Mouse (Mus musculus): ENCODE measurements around the gene Moxd1. TPM values are rescaled to one million over a fixed set of nuclear protein-coding genes. Genes with fewer than 3 reads are reported as not detected.
A peak's percentile ranks its signal among the peaks of the same experiment; 100 is the strongest.

Gene Moxd1
- 2.0 and 2.4 TPM in 2 replicates for polyA plus RNA-seq (2015; fragmentation: Nextera tagmentation; extraction: Ambion mirVana)

DNA sequence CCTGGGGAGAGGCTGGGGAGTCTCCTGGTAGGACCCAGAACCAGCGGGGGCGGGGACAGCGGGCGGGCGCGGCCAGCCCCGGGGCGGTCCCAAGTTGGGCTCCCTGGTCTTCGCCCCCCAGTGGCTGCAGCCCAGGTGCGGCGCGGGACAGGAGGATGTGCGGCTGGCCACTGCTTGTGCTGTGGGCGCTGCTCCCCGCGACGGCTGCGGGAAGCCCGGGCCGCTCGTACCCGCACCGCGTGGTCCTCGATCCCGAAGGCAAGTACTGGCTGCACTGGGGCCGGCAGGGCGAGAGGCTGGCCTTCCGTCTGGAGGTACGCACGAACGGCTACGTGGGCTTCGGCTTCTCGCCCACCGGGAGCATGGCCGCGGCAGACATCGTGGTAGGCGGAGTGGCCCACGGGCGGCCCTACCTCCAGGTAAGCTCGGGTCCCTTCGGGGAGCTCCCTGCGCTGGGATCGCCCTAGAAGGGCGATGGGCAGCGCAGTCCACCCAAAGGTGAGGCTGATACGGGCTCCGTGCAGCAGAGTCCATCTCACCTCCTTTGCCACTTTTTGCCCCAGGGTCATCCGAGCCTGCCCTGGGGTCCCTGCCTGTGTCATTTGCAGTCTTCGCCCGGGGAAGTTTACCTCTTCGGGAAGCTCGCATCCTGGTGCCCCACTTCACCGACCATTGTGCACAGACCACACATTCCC is at the start of gene Moxd1:
Gene Moxd1 (plus strand): TSS at position 69 of the 695 bp plus-strand sequence.
- peak within 1 kb of the TSS; percentile 88 for H3K4me2 ChIP-seq (ENCODE audit: low read length)
- H3K27me3 ChIP-seq (replicated peaks; ENCODE audit: control insufficient read depth, insufficient read depth, low read length), result peaks cover 19% of the 10 kb centered on the region
- H3K27ac ChIP-seq (ENCODE audit: low read length), result no peak within 1 kb of the TSS
- ATAC-seq, result peak; percentile 88
- no peaks in the 10 kb centered on the region for H3K9me3 ChIP-seq (ENCODE audit: control insufficient read depth, low read length)
- no peaks in the 10 kb centered on the region for H3K36me3 ChIP-seq (ENCODE audit: control insufficient read depth, insufficient read depth)
- peaks cover 13% of the 10 kb centered on the region for H3K4me1 ChIP-seq (replicated peaks; ENCODE audit: control insufficient read depth, insufficient read depth, low read length)
- H3K4me3 ChIP-seq (replicated peaks; ENCODE audit: low read length), result peak within 1 kb of the TSS; percentile 46
- 2% methylated on average over 56 of the region's 56 CpGs for WGBS
- peak within 1 kb of the TSS; percentile 59 for H3K9ac ChIP-seq (replicated peaks; ENCODE audit: low read depth, low read length)

DNA sequence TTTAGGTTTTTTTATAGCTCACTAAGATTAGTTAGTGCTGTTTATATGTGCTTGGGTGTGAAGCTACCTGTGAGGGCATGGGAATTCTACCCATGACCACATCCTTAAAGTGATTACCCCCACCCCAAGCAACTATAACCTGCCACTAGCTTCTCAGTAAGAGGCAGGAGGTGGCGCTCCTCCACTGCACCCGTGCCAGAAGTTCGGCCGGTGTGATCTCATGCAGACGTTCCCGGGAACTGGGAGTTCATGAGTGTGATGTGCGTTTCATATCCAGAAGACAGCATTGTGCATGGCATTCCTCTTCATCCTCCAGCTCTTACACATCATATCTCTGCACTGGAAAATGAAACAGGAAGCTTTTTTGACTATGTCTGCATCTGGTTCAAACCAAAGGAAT is 32.9 kb upstream of the Moxd1 start:
- Histone ChIP-seq H3K9me3 (ENCODE audit: control insufficient read depth, low read length) (no peaks in the 10 kb centered on the region), H3K4me1 (replicated peaks; ENCODE audit: control insufficient read depth, insufficient read depth, low read length) (no peaks in the 10 kb centered on the region), H3K27me3 (replicated peaks; ENCODE audit: control insufficient read depth, insufficient read depth, low read length) (no peaks in the 10 kb centered on the region), H3K4me2 (ENCODE audit: low read length) (no peak overlapping the region), H3K27ac (ENCODE audit: low read length) (no peak overlapping the region), H3K9ac (replicated peaks; ENCODE audit: low read depth, low read length) (no peak overlapping the region), H3K36me3 (ENCODE audit: control insufficient read depth, insufficient read depth) (peaks cover 6% of the 10 kb centered on the region), H3K4me3 (replicated peaks; ENCODE audit: low read length) (no peak overlapping the region)
- WGBS, result 56% methylated on average over 7 of the region's 7 CpGs
- 0 out of 2 replicates have a peak, but pooled peaks have one; percentile 38 for ATAC-seq

DNA sequence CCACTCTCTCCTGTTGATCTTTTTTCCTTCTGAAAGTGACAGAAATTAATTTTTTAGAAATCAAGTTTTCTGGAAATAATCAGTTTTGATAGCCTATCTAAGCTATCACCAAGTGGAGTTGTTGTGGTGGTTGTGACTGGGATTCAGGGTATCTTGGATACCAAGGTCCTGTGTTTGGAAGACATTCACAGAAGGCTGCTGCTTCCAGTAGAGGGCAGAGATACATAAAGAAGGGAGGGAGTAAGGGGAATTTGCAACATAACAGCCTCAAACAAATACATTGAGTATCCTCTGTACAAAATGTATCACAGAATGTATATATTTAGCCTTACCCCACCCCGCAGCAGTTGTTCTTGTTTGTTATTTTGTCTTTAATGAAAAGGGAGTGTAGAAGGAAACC is 31.3 kb upstream of the Moxd1 start:
- Histone ChIP-seq H3K4me2 (ENCODE audit: low read length) (no peak overlapping the region), H3K9ac (replicated peaks; ENCODE audit: low read depth, low read length) (no peak overlapping the region), H3K36me3 (ENCODE audit: control insufficient read depth, insufficient read depth) (no peaks in the 10 kb centered on the region; the same call in 1 of the 2 replicates), H3K4me1 (replicated peaks; ENCODE audit: control insufficient read depth, insufficient read depth, low read length) (no peaks in the 10 kb centered on the region), H3K27ac (ENCODE audit: low read length) (no peak overlapping the region), H3K4me3 (replicated peaks; ENCODE audit: low read length) (no peak overlapping the region), H3K27me3 (replicated peaks; ENCODE audit: control insufficient read depth, insufficient read depth, low read length) (no peaks in the 10 kb centered on the region), H3K9me3 (ENCODE audit: control insufficient read depth, low read length) (no peaks in the 10 kb centered on the region)
- peak; percentile 64; the same call in 1 of the 2 replicates for ATAC-seq
- WGBS, result 59% methylated on average over 1 of the region's 1 CpGs

DNA sequence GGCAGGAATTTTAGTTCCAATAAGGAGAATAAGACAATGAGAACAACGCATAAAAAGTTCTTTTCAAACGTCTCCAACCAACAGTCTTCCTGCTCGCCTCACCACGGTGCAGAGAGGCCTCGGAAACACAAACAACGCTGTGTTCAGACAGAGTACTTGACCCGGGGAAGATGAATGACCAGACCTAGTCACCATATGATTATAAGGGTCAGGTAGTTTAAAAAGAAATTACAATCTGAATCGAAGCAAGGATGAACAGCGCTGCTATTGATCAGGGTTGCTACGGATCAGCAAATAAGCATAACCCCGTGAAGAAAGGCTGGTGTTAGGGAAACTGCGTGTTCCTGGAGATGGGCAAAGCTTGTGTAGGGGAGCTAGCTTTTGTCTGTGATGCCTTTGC is 24.0 kb upstream of the Moxd1 start:
- Histone ChIP-seq H3K4me1 (replicated peaks; ENCODE audit: control insufficient read depth, insufficient read depth, low read length) (no peaks in the 10 kb centered on the region), H3K9me3 (ENCODE audit: control insufficient read depth, low read length) (no peaks in the 10 kb centered on the region), H3K36me3 (ENCODE audit: control insufficient read depth, insufficient read depth) (no peaks in the 10 kb centered on the region), H3K4me3 (replicated peaks; ENCODE audit: low read length) (no peak overlapping the region), H3K27me3 (replicated peaks; ENCODE audit: control insufficient read depth, insufficient read depth, low read length) (no peaks in the 10 kb centered on the region), H3K4me2 (ENCODE audit: low read length) (no peak overlapping the region), H3K27ac (ENCODE audit: low read length) (no peak overlapping the region), H3K9ac (replicated peaks; ENCODE audit: low read depth, low read length) (no peak overlapping the region)
- no peak for ATAC-seq
- 56% methylated on average over 12 of the region's 12 CpGs for WGBS

DNA sequence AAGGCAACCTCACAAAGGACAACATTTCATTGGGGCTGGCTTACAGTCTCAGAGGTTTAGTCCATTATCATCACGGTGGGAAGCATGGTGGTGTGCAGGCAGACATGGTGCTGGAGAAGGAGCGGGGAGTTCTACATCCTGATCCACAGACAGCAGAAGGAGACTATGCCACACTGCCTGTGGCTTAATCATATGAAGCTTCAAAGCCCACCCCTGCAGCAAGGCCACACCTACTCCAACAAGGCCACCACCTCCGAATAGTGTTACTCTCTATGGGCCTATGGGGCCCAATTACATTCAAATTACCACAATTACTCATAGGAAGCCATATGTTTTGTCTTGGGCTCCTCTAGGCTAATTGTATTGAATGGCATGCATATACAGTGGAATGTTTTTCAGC is 23.2 kb upstream of the Moxd1 start:
- Histone ChIP-seq H3K27me3 (replicated peaks; ENCODE audit: control insufficient read depth, insufficient read depth, low read length) (no peaks in the 10 kb centered on the region), H3K4me2 (ENCODE audit: low read length) (no peak overlapping the region), H3K27ac (ENCODE audit: low read length) (no peak overlapping the region), H3K4me3 (replicated peaks; ENCODE audit: low read length) (no peak overlapping the region), H3K36me3 (ENCODE audit: control insufficient read depth, insufficient read depth) (no peaks in the 10 kb centered on the region), H3K9me3 (ENCODE audit: control insufficient read depth, low read length) (no peaks in the 10 kb centered on the region), H3K9ac (replicated peaks; ENCODE audit: low read depth, low read length) (no peak overlapping the region), H3K4me1 (replicated peaks; ENCODE audit: control insufficient read depth, insufficient read depth, low read length) (no peaks in the 10 kb centered on the region)
- no peak for ATAC-seq
- WGBS, result 81% methylated on average over 3 of the region's 3 CpGs

DNA sequence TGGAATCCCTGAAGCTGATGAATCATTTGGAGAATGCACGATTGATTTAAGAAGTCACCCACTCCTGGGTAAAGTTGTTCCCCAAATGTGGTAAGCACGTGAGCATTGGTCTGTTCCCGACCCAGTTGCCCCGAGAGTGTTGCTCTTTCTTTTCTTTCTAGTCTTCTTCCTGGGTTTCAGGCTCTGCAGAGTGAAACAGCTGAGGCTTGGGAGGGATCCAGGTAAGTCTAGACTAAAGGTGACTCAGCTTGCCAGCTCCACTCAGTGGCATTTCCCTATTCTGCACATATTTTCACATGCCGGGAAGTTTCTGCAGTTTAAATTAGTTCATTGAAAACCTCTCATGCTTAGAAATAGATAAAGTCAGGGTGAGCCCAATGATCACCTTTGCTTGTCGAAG is 13.2 kb upstream of the Moxd1 start:
- ATAC-seq, result no peak

DNA sequence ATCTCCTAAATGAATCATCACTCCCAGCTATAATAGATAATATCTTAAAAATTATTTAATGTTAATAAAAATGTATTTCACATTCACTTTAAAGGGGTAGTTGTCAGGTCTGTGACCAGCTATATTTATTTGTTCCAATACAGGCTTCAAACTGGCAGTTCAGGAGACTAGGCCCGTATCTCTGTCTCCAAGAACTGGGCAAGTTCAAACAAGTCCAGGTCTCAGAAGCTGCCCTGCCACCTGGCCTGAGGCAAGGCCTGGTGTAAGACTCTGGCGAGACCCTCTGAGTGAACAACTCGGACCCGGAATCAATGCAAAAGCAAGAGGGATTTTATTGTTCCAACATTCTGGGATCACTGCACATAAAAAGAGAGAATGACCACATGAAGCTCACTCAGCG is 10.0 kb upstream of the Moxd1 start:
- H3K4me2 ChIP-seq (ENCODE audit: low read length), result no peak overlapping the region
- H3K4me1 ChIP-seq (replicated peaks; ENCODE audit: control insufficient read depth, insufficient read depth, low read length), result no peaks in the 10 kb centered on the region
- H3K4me3 ChIP-seq (replicated peaks; ENCODE audit: low read length), result no peak overlapping the region
- no peaks in the 10 kb centered on the region for H3K36me3 ChIP-seq (ENCODE audit: control insufficient read depth, insufficient read depth)
- no peak for ATAC-seq
- no peaks in the 10 kb centered on the region for H3K9me3 ChIP-seq (ENCODE audit: control insufficient read depth, low read length)
- no peak overlapping the region for H3K9ac ChIP-seq (replicated peaks; ENCODE audit: low read depth, low read length)
- H3K27ac ChIP-seq (ENCODE audit: low read length), result no peak overlapping the region
- WGBS, result 72% methylated on average over 5 of the region's 5 CpGs
- no peaks in the 10 kb centered on the region for H3K27me3 ChIP-seq (replicated peaks; ENCODE audit: control insufficient read depth, insufficient read depth, low read length)

More for the DNA sequence above, 13.2 kb upstream of the Moxd1 start:
- 84% methylated on average over 6 of the region's 6 CpGs for WGBS
- Histone ChIP-seq H3K36me3 (ENCODE audit: control insufficient read depth, insufficient read depth) (no peaks in the 10 kb centered on the region), H3K4me1 (replicated peaks; ENCODE audit: control insufficient read depth, insufficient read depth, low read length) (no peaks in the 10 kb centered on the region), H3K9ac (replicated peaks; ENCODE audit: low read depth, low read length) (no peak overlapping the region), H3K4me3 (replicated peaks; ENCODE audit: low read length) (no peak overlapping the region), H3K27ac (ENCODE audit: low read length) (no peak overlapping the region), H3K4me2 (ENCODE audit: low read length) (no peak overlapping the region), H3K27me3 (replicated peaks; ENCODE audit: control insufficient read depth, insufficient read depth, low read length) (no peaks in the 10 kb centered on the region), H3K9me3 (ENCODE audit: control insufficient read depth, low read length) (no peaks in the 10 kb centered on the region)

DNA sequence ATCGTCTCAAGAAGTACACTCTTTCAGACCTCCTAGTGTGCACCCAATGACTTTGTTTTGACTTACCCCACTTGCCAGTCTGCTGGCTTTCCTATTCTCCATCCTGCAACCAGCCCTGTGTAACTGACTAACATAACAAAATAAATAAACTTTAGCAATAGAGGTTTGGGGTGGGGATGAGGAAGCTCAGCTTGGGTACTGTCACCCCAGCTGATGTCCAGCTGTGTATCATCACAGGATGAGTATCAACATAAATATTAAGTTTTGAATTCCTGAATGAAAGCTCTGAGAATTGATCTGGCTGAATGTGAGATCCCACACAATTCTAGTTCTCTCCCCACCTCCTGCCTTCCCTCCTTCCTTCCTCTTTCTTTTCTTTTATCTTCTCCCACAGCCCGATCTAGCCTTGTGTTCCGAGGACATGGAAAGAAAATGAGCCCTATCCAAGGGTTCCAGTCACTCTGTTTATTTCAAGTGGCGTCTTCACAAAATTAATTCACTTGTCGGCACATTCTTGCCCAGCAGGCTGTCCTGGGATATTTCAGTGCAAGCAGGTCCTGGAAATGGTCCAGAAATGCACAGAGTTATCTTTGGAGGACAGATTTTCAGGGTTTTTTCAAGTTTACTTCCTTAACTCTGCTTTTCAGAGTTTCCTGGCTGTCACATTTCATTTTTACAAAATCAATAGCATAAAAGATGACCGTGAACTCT is 5.6 kb upstream of the Moxd1 start:
- no peaks in the 10 kb centered on the region for H3K36me3 ChIP-seq (ENCODE audit: control insufficient read depth, insufficient read depth)
- no peak overlapping the region for H3K27ac ChIP-seq (ENCODE audit: low read length)
- 56% methylated on average over 6 of the region's 6 CpGs for WGBS
- H3K4me1 ChIP-seq (replicated peaks; ENCODE audit: control insufficient read depth, insufficient read depth, low read length), result no peaks in the 10 kb centered on the region
- peaks cover 7% of the 10 kb centered on the region; the same call in 1 of the 2 replicates for H3K27me3 ChIP-seq (replicated peaks; ENCODE audit: control insufficient read depth, insufficient read depth, low read length)
- no peak overlapping the region for H3K9ac ChIP-seq (replicated peaks; ENCODE audit: low read depth, low read length)
- ATAC-seq, result no peak
- H3K4me2 ChIP-seq (ENCODE audit: low read length), result no peak overlapping the region
- H3K4me3 ChIP-seq (replicated peaks; ENCODE audit: low read length), result no peak overlapping the region
- H3K9me3 ChIP-seq (ENCODE audit: control insufficient read depth, low read length), result no peaks in the 10 kb centered on the region

DNA sequence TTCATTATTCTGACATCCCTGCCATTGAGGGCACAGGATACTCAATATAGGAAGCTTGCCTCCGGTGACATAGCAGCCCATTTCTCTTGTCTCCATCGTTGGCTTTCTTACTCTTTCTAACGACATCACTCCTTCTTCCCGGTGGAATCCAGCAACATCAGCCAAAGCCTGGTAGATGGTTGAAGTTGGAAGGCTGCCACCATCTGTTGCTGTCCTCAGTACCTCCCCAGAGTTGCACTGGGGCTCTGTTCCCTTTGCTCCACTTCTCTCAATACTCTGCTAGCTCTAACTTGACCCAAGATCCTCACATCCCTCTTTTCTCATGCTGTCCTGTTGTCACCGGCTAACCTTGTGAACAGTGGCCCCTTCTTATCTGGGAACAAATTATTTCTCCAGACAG is 2.4 kb upstream of the Moxd1 start:
- Histone ChIP-seq H3K4me2 (ENCODE audit: low read length) (no peak overlapping the region), H3K4me3 (replicated peaks; ENCODE audit: low read length) (no peak overlapping the region), H3K9me3 (ENCODE audit: control insufficient read depth, low read length) (no peaks in the 10 kb centered on the region), H3K27ac (ENCODE audit: low read length) (no peak overlapping the region), H3K9ac (replicated peaks; ENCODE audit: low read depth, low read length) (no peak overlapping the region), H3K36me3 (ENCODE audit: control insufficient read depth, insufficient read depth) (no peaks in the 10 kb centered on the region), H3K27me3 (replicated peaks; ENCODE audit: control insufficient read depth, insufficient read depth, low read length) (peaks cover 19% of the 10 kb centered on the region), H3K4me1 (replicated peaks; ENCODE audit: control insufficient read depth, insufficient read depth, low read length) (peaks cover 10% of the 10 kb centered on the region)
- 74% methylated on average over 5 of the region's 5 CpGs for WGBS
- no peak for ATAC-seq

Measured in forebrain, embryonic 16.5 days (tissue).